Mouse (Mus musculus) adrenal gland, postnatal 10 days (tissue): ENCODE results near the gene Rgs12. TPM values are rescaled to one million over a fixed set of nuclear protein-coding genes. Genes with fewer than 3 reads are reported as not detected.
A peak's percentile ranks its signal among the peaks of the same experiment; 100 is the strongest.

Source experiments
- DNase-seq: peaks from one replicate; pipeline ENCODE4 v3.0.0; 2021; ENCODE audit warnings: mixed read lengths
- total RNA-seq, 2 experiments: library from RNA; stranded (reverse); gene quantifications; 2 replicates each; pipeline ENCODE4 v1.2.3; 2021

Gene Rgs12
- total RNA-seq, 2 experiments from 2014 or later: 27.9 to 42.1 TPM

- no peak for DNase-seq
These were observed 17.5 kb upstream of the Rgs12 start for GRCm38 (mm10) chr5:34931516-34932457.

DNA sequence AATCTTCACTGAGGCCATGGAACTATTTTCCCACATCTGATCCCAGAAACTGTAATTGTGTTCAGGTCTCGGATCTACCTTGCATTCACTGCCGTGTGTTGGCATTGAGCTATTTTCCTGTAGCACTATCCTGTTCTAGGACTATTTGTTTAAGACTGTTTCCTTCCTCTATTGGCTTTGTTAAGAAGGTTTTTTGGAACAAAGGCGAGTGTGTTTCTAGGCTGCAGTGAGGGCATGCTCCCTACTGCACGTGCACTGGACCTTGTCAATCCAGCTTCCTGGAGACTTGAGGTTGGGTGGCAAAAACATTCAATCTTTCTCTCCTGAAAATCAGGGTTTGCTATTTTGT is 16.8 kb upstream of the Rgs12 start:
- no peak for DNase-seq

- DNase-seq: no peak
These were observed 15.8 kb upstream of the Rgs12 start for GRCm38 (mm10) chr5:34933461-34933860.

DNA sequence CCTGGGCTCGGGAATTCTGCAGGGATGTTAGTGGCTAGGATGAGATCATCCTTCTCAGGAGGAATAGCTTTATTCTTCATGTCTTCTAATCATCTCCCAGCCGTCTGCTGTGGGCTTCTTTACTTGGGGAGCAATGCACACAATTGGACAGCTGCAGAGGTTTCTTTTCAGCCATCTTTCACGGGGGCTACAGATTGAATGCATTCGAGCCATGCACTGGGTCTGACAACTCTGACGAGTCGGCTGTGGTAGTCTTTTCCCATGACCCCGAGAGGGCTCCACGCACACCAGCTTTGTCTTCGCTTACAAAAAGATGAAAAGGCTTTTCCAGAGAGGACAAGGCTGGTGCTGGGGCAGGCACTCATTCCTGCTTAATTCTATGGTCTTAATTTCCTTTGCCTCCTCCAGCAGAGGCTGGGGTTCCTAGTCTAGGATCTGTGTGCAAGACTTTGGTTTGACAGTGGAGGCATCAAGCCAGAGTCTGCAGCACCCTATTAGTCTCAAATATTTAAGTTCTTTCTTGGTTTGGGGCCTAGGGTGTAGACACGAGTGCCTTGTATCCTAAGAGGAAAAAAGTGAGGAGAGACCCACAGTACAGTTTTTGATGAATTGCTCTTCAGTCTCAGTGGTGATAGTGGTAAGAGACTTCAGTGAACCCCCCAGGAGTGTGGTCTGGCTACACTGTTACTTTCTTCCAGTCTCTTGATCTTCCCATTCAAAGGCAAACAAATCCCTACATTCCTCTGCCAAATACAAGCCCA is 7.4 kb upstream of the Rgs12 start:
- no peak for DNase-seq

GRCm38 (mm10) chr5:34943428-34943827 is 5.8 kb upstream of the Rgs12 start:
- DNase-seq: no peak

DNA sequence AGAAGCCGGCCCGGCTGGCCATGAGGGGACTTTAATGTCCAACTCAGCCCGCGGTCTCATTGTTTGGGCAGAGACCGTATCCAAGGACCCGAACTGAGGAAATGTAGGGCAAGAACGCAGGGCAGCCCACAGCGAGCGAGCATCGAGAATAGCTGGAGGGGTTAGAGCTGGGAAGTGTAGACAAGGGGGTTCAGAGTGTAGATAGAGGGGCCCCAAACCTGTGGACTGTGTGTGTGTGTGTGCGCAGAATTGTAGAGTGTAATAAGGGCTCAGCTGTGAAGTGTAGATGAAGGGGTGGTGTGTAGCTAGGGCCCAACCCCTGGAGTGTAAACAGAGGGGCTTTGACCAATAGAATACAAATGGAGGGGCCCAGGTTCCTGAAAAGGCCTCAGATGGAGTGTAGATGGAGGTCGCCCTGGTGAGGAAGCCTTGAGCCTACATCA is 545 bp downstream of the Rgs12 start:
- DNase-seq: no peak

DNA sequence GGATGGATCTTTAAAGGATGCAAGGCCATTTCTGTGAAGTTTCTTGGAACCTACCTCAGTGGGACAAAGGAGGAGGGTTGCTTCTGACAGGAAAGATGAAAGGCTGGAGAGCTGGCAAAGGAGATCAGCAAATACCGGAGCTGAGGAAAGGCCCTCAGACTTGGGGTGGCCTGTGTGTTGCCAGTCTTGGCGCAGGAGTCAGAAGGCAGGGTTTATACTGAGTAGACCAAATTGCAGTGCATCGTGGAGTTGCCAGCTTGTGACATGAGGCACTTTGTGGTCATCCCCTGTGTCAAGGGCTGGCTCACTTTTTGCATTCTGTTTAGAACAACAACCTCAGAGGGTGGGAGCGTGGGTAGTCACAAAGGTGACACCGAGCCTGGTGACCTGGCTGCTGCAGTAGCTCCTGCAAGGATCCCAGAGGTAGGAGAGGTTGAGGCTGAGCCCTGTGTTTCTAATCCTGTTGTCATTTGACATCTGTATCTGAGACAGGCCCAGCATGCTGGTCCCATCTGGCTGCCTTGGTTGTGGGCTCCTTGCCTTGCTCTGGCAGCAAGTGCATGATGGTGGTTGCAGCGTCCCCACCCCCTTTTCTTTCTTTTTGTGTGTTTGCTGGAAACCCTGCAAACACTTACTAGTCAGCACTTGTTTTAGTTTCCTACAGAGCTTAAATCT is 1.4 kb downstream of the Rgs12 start:
- DNase-seq: peak; percentile 25

DNA sequence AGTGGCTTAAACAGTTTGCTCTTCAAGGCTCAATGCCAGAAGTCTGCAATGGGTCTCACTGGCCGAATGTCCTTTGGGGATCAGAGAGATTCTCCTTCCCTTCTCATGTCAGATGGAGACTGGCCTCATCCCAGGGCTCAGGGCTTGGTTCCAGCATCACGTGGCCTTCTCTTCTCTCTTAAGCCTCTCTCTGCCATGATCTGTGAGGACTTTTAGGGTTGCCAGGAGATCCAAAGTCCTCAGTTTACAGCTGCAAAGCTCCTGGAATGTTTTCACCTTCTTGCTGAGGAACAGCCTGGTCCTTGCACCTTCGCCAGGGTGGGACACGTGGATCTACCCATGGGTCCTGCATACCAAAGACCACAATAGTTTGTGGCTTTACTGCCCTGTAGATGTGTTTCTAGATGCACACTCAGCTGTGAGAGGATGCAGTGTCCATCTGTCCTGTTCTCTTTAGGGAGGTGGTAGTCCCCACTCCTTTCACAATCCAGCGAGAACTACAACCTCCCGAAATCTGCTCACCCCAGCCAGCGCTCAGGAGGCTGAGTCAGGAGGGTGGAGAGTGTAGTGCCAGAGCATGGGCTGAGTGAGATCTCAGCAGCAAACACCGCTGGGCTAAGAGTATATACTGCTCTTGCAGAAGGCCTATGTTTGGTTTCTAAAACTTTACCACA is 2.1 kb downstream of the Rgs12 start:
- peak; percentile 31 for DNase-seq

- DNase-seq: no peak
These were observed 5.3 kb downstream of the Rgs12 start for GRCm38 (mm10) chr5:34954508-34954907.

- peak; percentile 83 for DNase-seq
These were observed 6.4 kb downstream of the Rgs12 start for GRCm38 (mm10) chr5:34955630-34956029.

GRCm38 (mm10) chr5:34956151-34956550 is 6.9 kb downstream of the Rgs12 start:
- peak; percentile 43 for DNase-seq

- peak; percentile 51 for DNase-seq
These were observed 7.8 kb downstream of the Rgs12 start for GRCm38 (mm10) chr5:34957015-34957414.

DNA sequence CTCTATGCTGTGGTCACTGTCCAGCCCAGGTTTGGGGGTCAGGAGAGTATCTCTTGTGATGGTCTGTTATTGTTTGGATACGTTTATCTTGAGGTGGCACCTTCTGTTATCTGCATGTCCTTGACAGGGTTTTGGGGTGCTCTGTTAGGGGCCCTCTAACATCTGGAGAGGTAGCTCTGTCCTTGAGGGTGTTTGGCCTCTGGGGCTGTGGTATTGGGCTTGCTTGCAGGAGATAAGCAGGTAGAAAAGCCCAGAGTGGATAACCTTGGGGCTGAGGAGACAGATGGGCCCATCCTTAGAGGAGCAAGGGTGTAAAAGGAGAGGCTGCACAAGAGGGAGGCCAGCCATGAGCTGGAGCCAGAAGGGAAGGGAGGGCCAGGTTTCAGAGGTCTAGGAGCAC is 10.8 kb downstream of the Rgs12 start:
- DNase-seq: no peak

- DNase-seq: no peak
These were observed 16.3 kb downstream of the Rgs12 start for GRCm38 (mm10) chr5:34965531-34965930.

- no peak for DNase-seq
These were observed 19.1 kb downstream of the Rgs12 start for GRCm38 (mm10) chr5:34968386-34968785.

DNA sequence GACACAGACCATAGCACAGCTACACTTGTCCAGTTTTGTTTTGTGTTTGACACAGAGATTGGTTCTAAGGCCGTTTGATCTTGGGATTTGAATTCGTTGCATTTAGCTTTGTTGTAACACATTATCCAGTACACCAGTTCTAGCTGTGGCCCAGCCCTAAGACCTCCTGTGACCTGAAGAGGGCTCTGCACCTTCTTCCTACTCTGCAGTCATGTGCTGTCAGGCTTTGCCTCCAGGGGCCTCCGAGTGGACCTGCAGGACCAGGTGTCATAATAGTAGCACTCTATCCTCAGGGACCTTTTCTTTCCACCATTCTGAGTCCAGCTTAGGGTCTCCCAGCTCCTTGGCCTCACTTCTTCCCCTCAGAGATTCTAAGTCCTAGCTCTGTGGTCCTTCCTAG is 23.2 kb downstream of the Rgs12 start:
- DNase-seq: no peak

- DNase-seq: no peak
These were observed 24.5 kb downstream of the Rgs12 start for GRCm38 (mm10) chr5:34973560-34974317.

DNA sequence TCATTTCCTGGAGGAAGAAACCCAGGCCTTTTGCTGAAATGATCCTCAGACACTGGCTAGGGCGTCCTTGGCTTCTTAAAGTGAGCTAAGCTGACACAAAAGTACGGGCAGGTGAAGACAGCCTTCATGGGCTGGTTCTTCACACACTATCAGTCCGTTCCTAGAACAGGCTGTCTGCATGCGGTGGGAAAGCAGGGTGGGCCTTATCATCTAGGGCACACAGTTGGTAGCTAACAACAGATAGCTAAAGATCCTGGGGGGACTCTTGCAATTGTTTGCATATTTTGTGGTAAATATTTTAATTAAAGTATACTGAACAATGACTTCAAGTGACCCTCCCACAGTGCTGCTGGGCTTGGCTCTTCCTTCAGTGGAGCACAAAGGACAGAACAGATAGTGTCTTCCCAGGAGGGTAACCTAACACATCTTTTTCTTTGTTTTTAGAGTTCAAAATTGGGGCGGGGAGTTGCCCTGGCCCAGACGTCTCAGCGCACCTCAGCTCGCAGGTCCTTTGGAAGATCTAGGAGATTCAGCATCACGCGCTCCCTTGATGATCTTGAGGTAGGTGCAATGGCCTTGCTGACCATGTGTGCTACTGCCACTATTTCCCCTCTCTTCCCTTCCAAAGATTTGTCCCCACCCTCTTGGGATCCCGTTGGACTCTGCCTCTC is 25.7 kb downstream of the Rgs12 start:
- no peak for DNase-seq

DNA sequence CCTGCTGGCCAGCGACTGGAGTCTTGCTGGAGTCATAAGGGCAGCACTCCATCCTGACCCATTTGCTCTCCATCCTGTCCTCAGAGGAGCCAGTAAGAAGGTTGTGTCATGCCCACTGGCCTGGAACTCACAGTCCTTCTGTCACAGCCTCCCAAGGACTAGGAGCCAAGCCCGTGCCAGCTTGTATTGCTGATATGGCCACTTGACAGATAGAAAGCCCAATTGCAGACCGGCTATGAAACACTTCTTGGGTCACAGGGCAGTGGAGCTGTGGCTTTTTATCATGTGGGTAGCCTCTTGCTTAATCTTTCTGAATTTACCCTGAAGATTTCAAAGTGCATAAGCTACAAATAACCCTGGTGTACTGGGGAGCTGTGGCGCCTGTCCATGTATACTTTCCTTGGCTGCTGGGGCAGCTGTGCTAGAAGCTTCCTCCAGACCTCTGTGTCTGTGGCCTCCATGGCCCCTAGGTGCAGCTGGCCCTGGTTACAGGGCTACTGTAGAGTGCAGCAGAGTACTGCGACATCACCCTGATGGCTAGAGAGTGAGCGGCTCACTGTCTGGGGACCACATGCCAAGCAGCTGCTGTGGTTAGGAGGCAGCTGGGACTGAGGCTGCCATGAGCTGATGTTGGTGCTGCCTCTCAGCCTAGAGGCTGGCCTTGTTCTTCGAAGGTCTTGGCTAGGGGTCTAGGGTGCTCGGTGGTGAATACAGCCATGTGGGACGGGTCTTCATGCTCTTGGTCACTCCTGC is 27.5 kb downstream of the Rgs12 start:
- DNase-seq: peak; percentile 74

- no peak for DNase-seq
These were observed 30.9 kb downstream of the Rgs12 start for GRCm38 (mm10) chr5:34980099-34980498.
